Mouse (Mus musculus): ENCODE data around the gene Wdr17. TPM values are rescaled to one million over a fixed set of nuclear protein-coding genes. Genes with fewer than 3 reads are reported as not detected.
A peak's percentile ranks its signal among the peaks of the same experiment; 100 is the strongest.
"Not testable (repeated sequence)": the region's sequence is repeated elsewhere in the genome, so short reads cannot be mapped to it uniquely, and the experiment has no call there.

Wdr17 gene
- polyA plus RNA-seq, 1 experiment from 2014 or later: not detected

DNA sequence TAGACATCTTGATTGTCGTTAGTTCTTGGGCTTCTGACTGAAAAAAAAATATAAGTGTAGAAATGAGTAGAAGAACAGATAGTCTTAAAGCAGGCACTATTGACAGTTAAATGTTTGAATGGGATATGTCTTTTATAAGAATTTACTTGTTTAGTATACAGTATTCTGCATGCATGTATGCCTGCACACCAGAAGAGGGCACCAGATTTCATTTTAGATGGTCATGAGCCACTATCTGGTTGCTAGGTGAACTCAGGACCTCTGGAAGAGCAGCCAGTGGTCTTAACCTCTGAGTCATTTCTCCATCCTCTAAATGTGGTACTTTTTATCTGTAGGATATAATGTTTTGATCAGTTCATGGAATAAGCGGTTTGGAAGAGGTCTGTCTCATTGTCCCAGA is 227.3 kb downstream of the Wdr17 start:
- H3K27me3 ChIP-seq (ENCODE audit: control insufficient read depth, insufficient read depth, low read depth, low read length): no peaks in the 10 kb centered on the region
- no peak overlapping the region for H3K27ac ChIP-seq (ENCODE audit: low read length)
- no peak overlapping the region for H3K4me2 ChIP-seq (ENCODE audit: low read depth, low read length)
- H3K4me3 ChIP-seq (ENCODE audit: low read depth, low read length): no peak overlapping the region
- WGBS (ENCODE audit: insufficient replicate concordance): 68% methylated on average over 2 of the region's 2 CpGs
- no peak for ATAC-seq (ENCODE audit: low read depth)
- H3K36me3 ChIP-seq (ENCODE audit: control insufficient read depth, insufficient read depth): no peaks in the 10 kb centered on the region
- no peak overlapping the region for H3K9ac ChIP-seq (ENCODE audit: low read depth, low read length)
- H3K9me3 ChIP-seq (replicated peaks; ENCODE audit: control insufficient read depth, low read length): no peaks in the 10 kb centered on the region
- H3K4me1 ChIP-seq (ENCODE audit: control insufficient read depth, low read depth, low read length): no peaks in the 10 kb centered on the region

DNA sequence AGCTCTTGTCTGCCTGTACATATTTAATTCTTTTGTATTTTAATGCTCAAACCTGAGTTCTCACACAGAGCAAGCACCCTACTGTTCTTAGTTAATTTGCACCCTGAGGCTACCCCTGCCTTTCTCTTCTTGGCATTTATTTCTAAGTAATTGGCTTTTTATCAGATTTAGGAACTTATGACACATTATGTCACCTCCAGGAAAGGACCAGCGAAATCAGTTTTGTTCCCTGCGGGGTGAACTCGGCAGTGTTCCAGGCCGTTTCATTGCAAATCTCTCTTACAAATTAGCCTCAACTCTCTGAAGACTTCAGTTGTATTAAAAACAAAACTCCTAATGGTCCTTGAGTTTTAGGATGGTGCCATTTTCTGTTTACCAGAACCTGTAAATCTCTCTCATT is 248.3 kb downstream of the Wdr17 start:
- Histone ChIP-seq H3K4me1 (ENCODE audit: control insufficient read depth, low read depth, low read length) (no peaks in the 10 kb centered on the region), H3K9ac (ENCODE audit: low read depth, low read length) (no peak overlapping the region), H3K4me2 (ENCODE audit: low read depth, low read length) (no peak overlapping the region), H3K27me3 (ENCODE audit: control insufficient read depth, insufficient read depth, low read depth, low read length) (no peaks in the 10 kb centered on the region), H3K9me3 (replicated peaks; ENCODE audit: control insufficient read depth, low read length) (no peaks in the 10 kb centered on the region), H3K27ac (ENCODE audit: low read length) (no peak overlapping the region), H3K4me3 (ENCODE audit: low read depth, low read length) (no peak overlapping the region), H3K36me3 (ENCODE audit: control insufficient read depth, insufficient read depth) (no peaks in the 10 kb centered on the region)
- WGBS (ENCODE audit: insufficient replicate concordance): 73% methylated on average over 4 of the region's 4 CpGs
- ATAC-seq (ENCODE audit: low read depth): no peak

DNA sequence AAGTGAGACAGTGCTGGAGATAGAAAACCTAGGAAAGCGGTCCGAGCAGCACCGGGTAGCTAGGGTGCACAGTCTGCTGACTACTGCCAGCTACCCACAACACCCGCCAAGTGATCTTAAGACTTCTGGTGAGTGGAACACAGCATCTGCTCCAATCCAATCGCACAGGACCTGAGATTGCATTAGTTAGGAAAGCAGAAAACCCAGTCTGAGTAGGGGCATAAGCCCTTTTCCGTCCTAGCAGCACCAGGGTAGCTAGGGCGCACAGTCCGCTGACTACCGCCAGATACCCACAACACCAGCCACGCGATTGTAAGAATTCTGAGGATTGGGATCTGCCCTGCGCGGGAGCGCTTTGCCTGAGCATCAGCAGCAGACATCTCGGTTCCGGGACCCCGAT is 270.3 kb downstream of the Wdr17 start:
- WGBS (ENCODE audit: insufficient replicate concordance): 75% methylated on average over 17 of the region's 17 CpGs
- not testable (repeated sequence) for H3K4me2 ChIP-seq (ENCODE audit: low read depth, low read length); H3K36me3 ChIP-seq (ENCODE audit: control insufficient read depth, insufficient read depth); ATAC-seq (ENCODE audit: low read depth); H3K9ac ChIP-seq (ENCODE audit: low read depth, low read length); H3K27me3 ChIP-seq (ENCODE audit: control insufficient read depth, insufficient read depth, low read depth, low read length); H3K4me1 ChIP-seq (ENCODE audit: control insufficient read depth, low read depth, low read length); H3K4me3 ChIP-seq (ENCODE audit: low read depth, low read length); H3K27ac ChIP-seq (ENCODE audit: low read length); H3K9me3 ChIP-seq (replicated peaks; ENCODE audit: control insufficient read depth, low read length)

DNA sequence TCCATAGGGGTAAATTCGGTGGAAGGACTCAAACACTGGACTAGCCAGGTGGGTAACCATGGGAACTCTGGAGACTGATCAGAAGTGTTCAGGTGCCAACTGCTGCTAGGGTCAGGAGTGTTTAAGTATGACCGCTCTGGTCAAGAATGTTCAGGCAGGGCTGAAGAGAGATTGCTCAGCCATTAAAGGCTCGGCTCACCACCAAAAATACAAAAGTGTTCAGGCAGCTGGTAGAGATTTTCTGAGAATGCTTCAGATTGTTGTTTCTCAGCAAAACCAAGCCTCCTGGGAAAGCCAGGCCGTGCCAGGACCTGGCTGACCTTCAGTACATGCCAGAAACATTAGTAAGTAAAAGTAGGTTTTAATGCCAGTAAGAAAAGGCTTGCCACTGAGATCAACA is 276.7 kb downstream of the Wdr17 start:
- no peak for ATAC-seq (ENCODE audit: low read depth)
- H3K9me3 ChIP-seq (replicated peaks; ENCODE audit: control insufficient read depth, low read length): no peaks in the 10 kb centered on the region
- no peaks in the 10 kb centered on the region for H3K36me3 ChIP-seq (ENCODE audit: control insufficient read depth, insufficient read depth)
- no peak overlapping the region for H3K4me3 ChIP-seq (ENCODE audit: low read depth, low read length)
- no peak overlapping the region for H3K4me2 ChIP-seq (ENCODE audit: low read depth, low read length)
- no peak overlapping the region for H3K9ac ChIP-seq (ENCODE audit: low read depth, low read length)
- H3K27me3 ChIP-seq (ENCODE audit: control insufficient read depth, insufficient read depth, low read depth, low read length): no peaks in the 10 kb centered on the region
- H3K27ac ChIP-seq (ENCODE audit: low read length): no peak overlapping the region
- 56% methylated on average over 4 of the region's 4 CpGs for WGBS (ENCODE audit: insufficient replicate concordance)
- no peaks in the 10 kb centered on the region for H3K4me1 ChIP-seq (ENCODE audit: control insufficient read depth, low read depth, low read length)

- H3K9ac ChIP-seq (ENCODE audit: low read depth, low read length): no peak overlapping the region
- H3K4me3 ChIP-seq (ENCODE audit: low read depth, low read length): no peak overlapping the region
- no peaks in the 10 kb centered on the region for H3K27me3 ChIP-seq (ENCODE audit: control insufficient read depth, insufficient read depth, low read depth, low read length)
- 70% methylated on average over 2 of the region's 2 CpGs for WGBS (ENCODE audit: insufficient replicate concordance)
- H3K36me3 ChIP-seq (ENCODE audit: control insufficient read depth, insufficient read depth): no peaks in the 10 kb centered on the region
- H3K9me3 ChIP-seq (replicated peaks; ENCODE audit: control insufficient read depth, low read length): no peaks in the 10 kb centered on the region
- no peaks in the 10 kb centered on the region for H3K4me1 ChIP-seq (ENCODE audit: control insufficient read depth, low read depth, low read length)
- H3K4me2 ChIP-seq (ENCODE audit: low read depth, low read length): no peak overlapping the region
- H3K27ac ChIP-seq (ENCODE audit: low read length): no peak overlapping the region
- ATAC-seq (ENCODE audit: low read depth): no peak
These were observed 277.6 kb downstream of the Wdr17 start for GRCm38 (mm10) chr8:54609336-54609735.

GRCm38 (mm10) chr8:54603440-54603839 is 283.5 kb downstream of the Wdr17 start:
- Histone ChIP-seq H3K27me3 (ENCODE audit: control insufficient read depth, insufficient read depth, low read depth, low read length) (no peaks in the 10 kb centered on the region), H3K4me1 (ENCODE audit: control insufficient read depth, low read depth, low read length) (no peaks in the 10 kb centered on the region; the same call in 1 of the 2 replicates), H3K36me3 (ENCODE audit: control insufficient read depth, insufficient read depth) (no peaks in the 10 kb centered on the region), H3K27ac (ENCODE audit: low read length) (no peak overlapping the region), H3K4me2 (ENCODE audit: low read depth, low read length) (no peak overlapping the region), H3K4me3 (ENCODE audit: low read depth, low read length) (no peak overlapping the region), H3K9ac (ENCODE audit: low read depth, low read length) (no peak overlapping the region), H3K9me3 (replicated peaks; ENCODE audit: control insufficient read depth, low read length) (no peaks in the 10 kb centered on the region)
- no peak for ATAC-seq (ENCODE audit: low read depth)
- WGBS (ENCODE audit: insufficient replicate concordance): 49% methylated on average over 4 of the region's 4 CpGs

- Histone ChIP-seq H3K4me1 (ENCODE audit: control insufficient read depth, low read depth, low read length) (no peaks in the 10 kb centered on the region; the same call in 1 of the 2 replicates), H3K27me3 (ENCODE audit: control insufficient read depth, insufficient read depth, low read depth, low read length) (no peaks in the 10 kb centered on the region), H3K9ac (ENCODE audit: low read depth, low read length) (no peak within 1 kb of the TSS), H3K36me3 (ENCODE audit: control insufficient read depth, insufficient read depth) (no peaks in the 10 kb centered on the region), H3K9me3 (replicated peaks; ENCODE audit: control insufficient read depth, low read length) (no peaks in the 10 kb centered on the region), H3K4me2 (ENCODE audit: low read depth, low read length) (peak within 1 kb of the TSS; percentile 51), H3K4me3 (ENCODE audit: low read depth, low read length) (no peak within 1 kb of the TSS; the same call in 1 of the 2 replicates), H3K27ac (ENCODE audit: low read length) (no peak within 1 kb of the TSS)
- 19% methylated on average over 21 of the region's 21 CpGs for WGBS (ENCODE audit: insufficient replicate concordance)
- ATAC-seq (ENCODE audit: low read depth): peak; percentile 50; the same call in 1 of the 2 replicates
These were observed 286.2 kb downstream of the Wdr17 start, which contains the start of gene Spata4 for GRCm38 (mm10) chr8:54600671-54601251. Gene Spata4, plus strand, starts transcription at chr8:54600781.

GRCm38 (mm10) chr8:54597386-54597785 is 289.6 kb downstream of the Wdr17 start:
- 82% methylated on average over 2 of the region's 2 CpGs for WGBS (ENCODE audit: insufficient replicate concordance)
- H3K9ac ChIP-seq (ENCODE audit: low read depth, low read length): no peak overlapping the region
- H3K27ac ChIP-seq (ENCODE audit: low read length): no peak overlapping the region
- H3K4me3 ChIP-seq (ENCODE audit: low read depth, low read length): no peak overlapping the region
- H3K36me3 ChIP-seq (ENCODE audit: control insufficient read depth, insufficient read depth): no peaks in the 10 kb centered on the region
- no peaks in the 10 kb centered on the region for H3K27me3 ChIP-seq (ENCODE audit: control insufficient read depth, insufficient read depth, low read depth, low read length)
- H3K4me2 ChIP-seq (ENCODE audit: low read depth, low read length): no peak overlapping the region
- no peaks in the 10 kb centered on the region for H3K9me3 ChIP-seq (replicated peaks; ENCODE audit: control insufficient read depth, low read length)
- no peaks in the 10 kb centered on the region; the same call in 1 of the 2 replicates for H3K4me1 ChIP-seq (ENCODE audit: control insufficient read depth, low read depth, low read length)
- ATAC-seq (ENCODE audit: low read depth): no peak

GRCm38 (mm10) chr8:54596940-54597339 is 290.0 kb downstream of the Wdr17 start:
- Histone ChIP-seq H3K4me2 (ENCODE audit: low read depth, low read length) (no peak overlapping the region), H3K4me1 (ENCODE audit: control insufficient read depth, low read depth, low read length) (no peaks in the 10 kb centered on the region; the same call in 1 of the 2 replicates), H3K36me3 (ENCODE audit: control insufficient read depth, insufficient read depth) (no peaks in the 10 kb centered on the region), H3K9me3 (replicated peaks; ENCODE audit: control insufficient read depth, low read length) (no peaks in the 10 kb centered on the region), H3K27me3 (ENCODE audit: control insufficient read depth, insufficient read depth, low read depth, low read length) (no peaks in the 10 kb centered on the region), H3K4me3 (ENCODE audit: low read depth, low read length) (no peak overlapping the region), H3K9ac (ENCODE audit: low read depth, low read length) (no peak overlapping the region), H3K27ac (ENCODE audit: low read length) (no peak overlapping the region)
- 55% methylated on average over 2 of the region's 2 CpGs for WGBS (ENCODE audit: insufficient replicate concordance)
- ATAC-seq (ENCODE audit: low read depth): no peak
